Mouse (Mus musculus): ENCODE measurements around the gene Gm10447.

DNA sequence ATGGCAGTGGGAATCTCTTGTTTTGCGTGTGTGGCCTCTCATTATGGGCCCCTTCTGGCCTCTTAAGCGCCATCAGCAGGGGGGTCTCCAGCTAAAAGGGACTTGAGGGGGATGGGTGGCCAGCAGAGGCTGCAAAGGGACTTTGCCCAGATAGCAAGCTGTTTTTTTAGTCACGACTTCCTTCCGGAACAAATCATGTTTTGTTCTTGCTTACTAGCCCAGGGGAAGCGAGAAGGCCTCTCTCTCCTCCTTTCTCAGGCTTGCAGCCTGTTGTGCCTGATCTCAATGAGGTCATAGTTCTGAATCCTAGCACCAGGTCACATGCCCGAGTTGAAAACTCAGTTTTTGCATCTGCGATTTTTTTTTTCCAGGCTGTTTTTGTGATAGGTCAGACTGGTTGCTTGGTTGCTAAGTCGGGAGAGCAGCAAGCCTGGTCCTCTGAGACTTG is 35.1 kb upstream of the Gm10447 start:
- TF ChIP-seq CTCF (IDR thresholded peaks at IDR 0.05; ENCODE audit: insufficient read depth, low read depth, low read length), result no peak
- TF ChIP-seq POLR2A (IDR thresholded peaks at IDR 0.05; ENCODE audit: insufficient read depth, low read depth, low read length), result no peak

All from olfactory bulb, adult 2 months (tissue).